Mouse (Mus musculus) cerebellum, adult 2 months (tissue): ENCODE measurements around the gene Ahdc1.

Experiments used
- CTCF ChIP-seq: fragments of 200-500 bp; IDR thresholded peaks from 2 replicates; pipeline ENCODE4 v1.5.1; 2011; ENCODE audit warnings: low read depth, mild to moderate bottlenecking, control low read depth, low read length, moderate library complexity, borderline replicate concordance; ENCODE audit not compliant: insufficient read depth
- POLR2A ChIP-seq: fragments of 200-500 bp; IDR thresholded peaks from 2 replicates; pipeline ENCODE4 v1.6.1; 2011; ENCODE audit warnings: low read length, control low read depth, borderline replicate concordance; ENCODE audit not compliant: insufficient read depth

- no peak for TF ChIP-seq CTCF
- no peak for TF ChIP-seq POLR2A
Measured at GRCm38 (mm10) chr4:133094255-133094654, 83.2 kb downstream of the Ahdc1 start.
